Mouse (Mus musculus): ENCODE results near the gene Prep.

DNA sequence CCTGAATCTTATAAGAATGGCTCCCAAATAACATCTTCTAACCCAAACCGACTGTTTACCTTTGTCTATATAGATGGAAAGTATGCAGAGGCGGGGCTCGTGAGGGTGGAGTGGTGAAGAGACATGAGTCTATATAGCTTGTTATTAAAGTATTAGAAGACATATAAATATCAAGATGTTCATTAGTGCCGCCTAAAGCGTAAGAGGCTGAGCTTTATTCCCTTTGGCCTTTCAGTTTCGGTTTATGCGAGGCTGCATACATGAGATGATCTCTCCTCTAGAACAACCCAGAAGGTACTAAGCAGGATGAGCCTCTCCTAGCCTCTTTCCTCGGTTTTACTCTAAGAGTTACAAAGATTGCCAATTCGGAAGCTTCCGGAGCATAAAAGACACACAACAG, 47.2 kb upstream of the Prep start:
- no peak for TF ChIP-seq POLR2A (IDR thresholded peaks at IDR 0.05; ENCODE audit: insufficient read depth, low read depth, low read length)
- no peak for TF ChIP-seq CTCF (IDR thresholded peaks at IDR 0.05)
- TF ChIP-seq EP300 (IDR thresholded peaks at IDR 0.05; ENCODE audit: insufficient read depth, low read depth, low read length) = no peak

All from heart, adult 2 months (tissue).